Mouse (Mus musculus): ENCODE measurements at regions not wholly inside any gene's neighbourhood (a gene's known extent, or its start where the extent isn't known, plus 50 kb on each side); places are given as distances from the start of the nearest gene placed in this dataset.

DNA sequence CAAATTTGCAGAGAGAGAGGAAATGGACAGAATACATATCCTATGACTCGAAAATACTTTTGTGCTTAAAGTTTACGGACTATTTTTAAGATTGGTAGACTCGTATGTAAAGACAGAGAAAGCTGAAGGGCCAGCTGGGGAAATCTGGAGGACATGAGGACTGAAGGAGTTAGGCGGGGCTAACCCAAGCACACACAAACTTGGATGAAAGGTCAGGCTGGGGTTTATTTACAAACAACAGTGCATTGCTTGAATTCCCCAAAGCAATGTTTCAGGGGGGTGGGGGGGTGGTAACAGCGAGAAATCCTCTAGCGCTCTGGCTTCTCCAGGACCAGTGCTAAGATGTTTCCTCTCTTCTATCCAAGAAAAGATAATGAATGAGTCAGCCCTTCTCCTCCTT is 68.3 kb downstream of the Ptger2 start:
- no peak for DNase-seq (ENCODE audit: low read depth, low spot score)

DNA sequence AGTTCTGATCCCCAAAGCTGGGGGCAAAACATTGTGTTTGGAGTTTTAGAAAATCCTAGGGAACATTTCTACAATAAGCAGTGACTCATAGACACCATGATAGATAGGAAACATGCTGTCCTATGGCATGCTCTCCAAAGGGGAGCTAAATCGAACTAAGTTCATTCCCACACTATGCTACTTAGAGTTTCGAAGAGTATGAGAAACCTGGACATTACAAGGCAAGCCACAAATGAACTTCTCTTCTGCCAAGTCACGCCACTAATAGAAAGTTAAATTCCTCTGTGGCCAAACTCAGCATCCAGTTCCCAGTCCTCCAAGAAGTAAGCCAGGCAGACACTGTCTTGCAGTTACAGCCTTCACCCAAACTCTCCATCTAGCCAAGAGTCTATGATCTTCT is 73.7 kb downstream of the Ptger2 start:
- DNase-seq (ENCODE audit: low read depth, low spot score), result no peak

DNA sequence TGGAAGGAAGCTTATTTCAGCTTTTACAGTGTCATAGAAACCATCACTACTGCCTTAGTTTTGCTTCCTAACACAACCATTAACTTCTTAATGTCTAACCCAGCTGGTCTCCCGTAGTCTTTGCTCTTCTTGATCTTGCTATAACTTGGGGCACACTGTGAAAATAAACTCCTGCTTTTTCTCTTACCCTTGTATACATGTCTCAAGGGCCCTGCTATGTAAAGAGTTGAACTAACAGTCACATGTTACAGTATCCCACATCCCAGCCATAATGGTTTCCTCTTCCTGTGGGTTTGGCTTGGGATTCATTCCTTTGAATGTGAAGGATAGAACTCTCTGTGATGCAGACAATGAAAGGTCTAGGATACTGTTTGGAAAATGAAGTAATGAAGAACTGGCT is 76.5 kb downstream of the Ptger2 start:
- DNase-seq (ENCODE audit: low read depth, low spot score), result no peak

DNA sequence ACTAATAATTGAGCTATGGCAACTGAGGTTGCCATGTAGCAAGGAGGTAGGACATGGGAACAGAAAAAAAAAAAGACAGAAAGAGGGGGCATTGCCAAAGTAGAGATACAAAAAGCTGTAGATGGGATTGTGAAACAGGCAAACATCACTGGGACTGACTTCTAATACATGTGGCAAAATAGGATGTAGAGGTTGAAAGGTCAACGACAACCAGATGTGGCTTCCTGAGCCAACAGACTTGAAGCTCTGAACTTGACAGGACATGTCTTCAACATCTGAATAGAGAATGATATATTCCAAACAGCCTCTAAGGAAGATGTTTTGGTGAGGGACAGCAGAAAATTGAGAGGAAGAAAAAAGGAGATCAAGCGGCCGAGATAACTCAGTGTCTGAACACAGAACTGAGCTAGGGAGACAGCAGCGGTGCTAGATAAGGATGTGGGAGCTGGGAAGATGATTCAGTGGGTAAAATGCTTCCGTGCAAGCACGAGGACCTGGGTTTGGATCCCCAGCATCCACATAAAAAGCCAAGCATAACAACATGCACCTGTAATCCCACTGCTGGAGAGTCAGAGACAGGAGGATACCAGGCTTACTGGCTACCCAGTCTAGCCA is 81.7 kb downstream of the Ptger2 start:
- no peak for DNase-seq (ENCODE audit: low read depth, low spot score)

DNA sequence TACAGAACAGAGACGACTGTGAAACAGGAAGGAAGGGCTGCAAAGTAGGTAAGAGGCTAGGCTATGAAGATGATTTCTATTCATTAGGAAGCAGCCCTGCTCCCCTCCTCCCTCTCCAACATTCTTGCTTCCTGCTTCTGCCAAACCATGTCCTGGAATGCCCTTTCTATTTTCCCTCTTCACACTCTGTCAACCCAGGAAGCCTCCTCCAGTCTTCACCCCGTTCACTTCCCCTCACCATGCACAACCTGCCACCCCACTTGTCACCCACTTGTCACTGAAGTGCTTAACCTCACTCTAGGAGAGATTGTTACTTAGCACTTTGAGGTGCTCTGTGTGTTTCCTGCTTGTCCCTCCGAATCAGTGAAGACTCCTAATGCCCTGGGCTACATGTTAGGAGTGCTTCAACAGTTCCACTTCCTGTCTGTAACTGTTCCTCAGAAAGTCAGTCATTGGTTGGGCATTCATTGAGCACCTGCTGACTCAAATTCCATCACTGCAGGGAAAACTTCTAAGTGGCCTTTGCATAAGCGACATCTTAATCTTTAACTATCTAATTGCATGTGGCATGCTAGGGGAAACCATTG is 87.0 kb downstream of the Ptger2 start:
- no peak for DNase-seq (ENCODE audit: low read depth, low spot score)

DNA sequence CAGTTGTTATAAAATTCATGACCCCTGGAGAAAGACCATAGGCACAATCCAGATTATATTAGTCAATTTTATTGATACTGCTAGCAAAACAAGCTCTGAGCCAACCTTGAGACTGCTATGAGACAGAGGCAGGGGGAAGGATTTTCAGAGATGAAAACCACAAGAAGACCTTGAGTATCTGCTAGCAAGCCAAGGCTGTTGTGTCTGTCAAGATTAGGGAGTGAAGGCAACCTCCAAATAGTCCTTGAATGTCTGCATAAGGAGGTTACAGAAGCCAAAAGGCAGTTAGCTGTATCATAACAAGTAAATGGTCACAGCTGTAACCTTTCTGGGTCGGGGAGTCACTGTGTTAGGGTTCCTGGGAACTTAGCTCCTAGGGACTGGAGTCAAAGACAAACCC is 89.2 kb downstream of the Ptger2 start:
- no peak for DNase-seq (ENCODE audit: low read depth, low spot score)

DNA sequence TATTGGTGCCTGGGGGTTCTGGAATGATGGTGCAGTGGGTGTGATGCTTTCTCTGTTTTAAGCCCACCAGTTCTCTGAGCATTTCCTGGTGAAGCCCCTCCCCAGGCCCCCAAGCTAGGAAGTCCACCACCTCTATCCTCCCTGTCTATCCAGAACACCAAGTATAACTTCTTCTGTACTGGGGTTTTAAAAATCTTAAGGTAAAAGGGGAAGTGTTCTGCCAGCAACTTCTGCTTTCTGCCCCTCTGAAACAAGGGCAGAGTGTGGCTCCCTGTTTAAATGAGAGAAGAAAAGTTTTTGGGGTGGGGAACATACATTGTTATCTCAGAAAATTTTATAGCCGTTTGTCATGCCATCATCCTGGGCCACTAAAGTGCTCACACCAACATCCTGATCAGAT is 91.8 kb downstream of the Ptger2 start:
- DNase-seq (ENCODE audit: low read depth, low spot score), result no peak

DNA sequence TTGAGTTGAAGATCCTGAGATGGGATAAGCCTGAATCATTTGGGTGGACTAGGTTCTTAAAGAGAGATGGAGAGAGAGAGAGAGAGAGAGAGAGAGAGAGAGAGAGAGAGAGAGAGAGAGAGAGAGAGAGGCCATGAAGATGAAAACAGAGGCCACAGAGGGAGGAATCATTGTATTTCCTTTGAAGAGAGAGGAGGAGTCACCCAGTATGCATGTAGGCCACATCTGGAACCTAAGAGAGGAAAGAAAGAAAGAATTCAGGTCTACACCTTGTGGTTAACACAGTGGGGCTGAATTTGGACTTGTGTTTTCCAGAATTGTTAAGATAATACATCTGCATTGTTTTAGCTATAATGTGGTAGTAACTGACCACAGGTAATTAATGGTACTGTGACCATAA is 92.2 kb downstream of the Ptger2 start:
- DNase-seq (ENCODE audit: low read depth, low spot score), result peak; percentile 24

DNA sequence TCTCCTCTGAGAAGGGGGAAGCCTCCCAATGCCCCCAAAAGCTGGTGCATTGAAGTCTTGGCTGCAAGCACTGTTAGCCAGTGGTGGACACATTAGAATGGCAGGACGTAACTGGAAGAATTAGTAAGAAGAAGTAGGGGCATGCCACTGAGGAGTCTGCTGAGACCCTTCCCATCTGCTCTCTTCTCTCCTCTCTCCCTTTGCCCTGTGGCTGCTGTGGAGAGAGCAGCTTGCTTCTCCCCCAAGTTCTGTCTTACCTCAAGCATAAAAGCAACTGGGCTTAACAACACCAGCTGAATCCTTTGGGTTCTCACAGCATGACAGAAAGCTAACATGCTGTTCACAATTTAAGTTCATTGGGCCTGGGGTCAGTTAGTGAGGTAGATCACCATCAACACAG is 95.1 kb downstream of the Ptger2 start:
- DNase-seq (ENCODE audit: low read depth, low spot score), result no peak

All from CD4-positive helper T cell, adult 2 months (primary cell).